Mouse (Mus musculus) heart, postnatal 14 days (tissue): ENCODE data around the gene Stx17. TPM values are rescaled to one million over a fixed set of nuclear protein-coding genes. Genes with fewer than 3 reads are reported as not detected.

ENCODE experiments used
- DNase-seq, 2 experiments: peaks; one replicate each; pipeline ENCODE4 v3.0.0; 2021 to 2022
- intact Hi-C: fragments of 180-260 bp; cut with DNase I; formaldehyde crosslinking; loops from one replicate; pipeline ENCODE4 v1.15.1; 2025
- long read RNA-seq, 2 experiments: library from polyadenylated mRNA; stranded (forward); transcript quantifications; one replicate each; pipeline ENCODE4 v2.0.0; 2021
- total RNA-seq, 2 experiments: library from RNA; stranded (reverse); gene quantifications; 2 replicates each; pipeline ENCODE4 v1.2.3; 2021

The Stx17 gene
- 10 to 100 TPM; 26.5 to 28.0 TPM for total RNA-seq
- long read RNA-seq, experiment 1, full-length matches to known transcripts: 8 of 12 reads
- long read RNA-seq, experiment 1, partial matches to known transcripts: 0 of 12 reads
- long read RNA-seq, experiment 1, other reads (novel, unspliced or antisense): 4 of 12 reads
- long read RNA-seq, experiment 2, full-length matches to known transcripts: 7 of 10 reads
- long read RNA-seq, experiment 2, partial matches to known transcripts: 0 of 10 reads
- long read RNA-seq, experiment 2, other reads (novel, unspliced or antisense): 3 of 10 reads

DNA sequence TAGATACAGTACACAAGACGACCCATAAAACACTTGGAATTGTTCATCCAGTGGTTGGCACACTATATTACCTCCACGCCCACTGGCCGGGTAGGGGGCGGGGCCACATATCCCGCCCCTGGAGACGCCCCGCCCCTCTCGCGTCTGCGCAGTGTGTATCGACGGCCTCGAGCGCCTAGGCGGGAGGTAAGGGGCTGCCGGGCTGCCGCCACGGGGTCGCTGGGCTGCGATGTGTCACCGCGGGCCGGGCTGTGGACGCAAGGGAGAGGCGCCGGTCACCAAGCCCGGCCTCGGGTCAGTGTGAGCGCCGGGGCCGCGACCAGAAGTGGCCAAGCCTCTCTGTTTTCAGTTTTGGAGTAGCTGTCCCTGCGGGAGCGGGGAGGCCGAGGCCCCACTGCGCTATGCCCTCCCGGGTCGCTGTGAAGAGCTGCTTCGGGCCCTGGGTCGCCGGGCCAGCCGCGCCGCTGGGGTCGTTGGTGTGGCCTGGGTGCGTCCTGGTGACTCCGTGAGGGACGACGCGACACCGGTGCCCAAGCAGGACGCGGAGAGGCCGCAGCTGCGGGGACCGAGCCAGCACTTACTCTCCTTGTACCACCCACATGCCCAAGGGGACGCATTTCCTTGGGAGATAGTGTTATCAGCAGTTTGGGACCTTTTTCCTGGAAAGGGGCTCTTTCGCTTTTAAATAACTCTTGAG, at the start of gene Stx17:
Gene Stx17, plus strand, starts transcription at position 143 of the 697 bp plus-strand sequence.
- DNase-seq: peak; percentile 88 to 89
- intact Hi-C loops: loop anchor here (2.0 kb wide), 1 partner anchor 78 kb away; no protein-coding TSS in a partner anchor

- intact Hi-C loops: no loop called here
- peak; percentile 22 to 40 for DNase-seq
Observed at GRCm38 (mm10) chr4:48076693-48077471, 47.8 kb upstream of the Stx17 start.

GRCm38 (mm10) chr4:48078213-48078612, 46.5 kb upstream of the Stx17 start:
- no peak for DNase-seq
- intact Hi-C loops: no loop called here

- intact Hi-C loops: no loop called here
- DNase-seq: no peak
Observed at GRCm38 (mm10) chr4:48079285-48080039, 45.3 kb upstream of the Stx17 start.

GRCm38 (mm10) chr4:48083452-48083851, 41.3 kb upstream of the Stx17 start:
- no peak for DNase-seq
- intact Hi-C loops: no loop called here

DNA sequence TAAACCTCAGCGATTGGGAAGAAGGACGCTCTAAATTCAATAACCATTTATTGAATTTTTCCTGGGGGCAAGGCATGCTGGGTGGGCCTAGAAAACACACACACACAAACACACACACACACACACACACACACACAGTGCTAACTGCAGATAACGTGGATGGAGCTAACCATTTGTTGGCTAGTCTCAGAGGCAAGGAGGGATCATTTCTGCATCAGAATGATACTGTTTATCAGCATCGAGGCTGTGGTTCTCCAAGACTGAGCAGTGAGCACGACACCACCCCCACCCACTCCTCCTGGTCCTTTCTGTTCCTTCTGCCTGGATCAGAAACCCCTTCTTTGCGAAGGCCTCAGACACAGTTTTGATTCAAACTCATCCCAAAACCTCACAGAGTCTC, 38.1 kb upstream of the Stx17 start:
- intact Hi-C loops: no loop called here
- no peak for DNase-seq

DNA sequence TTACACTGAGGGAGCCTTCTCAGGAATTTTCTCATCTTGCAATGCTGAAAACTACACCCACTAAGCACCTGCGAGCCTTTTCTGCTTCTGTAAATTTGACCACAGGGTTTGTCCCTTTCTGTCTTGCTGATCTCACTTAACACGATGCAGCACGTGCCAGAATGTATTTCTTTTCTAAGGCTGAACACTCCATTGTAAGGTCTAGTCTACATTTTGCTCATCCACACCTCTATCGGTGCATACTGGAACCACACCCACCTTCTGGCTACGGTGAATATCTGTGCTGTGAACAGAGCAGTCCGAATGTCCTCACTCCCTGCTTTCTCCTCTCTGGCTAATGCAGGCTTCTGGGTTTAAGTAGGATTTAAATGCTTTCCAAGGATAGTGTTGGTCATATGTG, 37.2 kb upstream of the Stx17 start:
- no peak for DNase-seq
- intact Hi-C loops: no loop called here

DNA sequence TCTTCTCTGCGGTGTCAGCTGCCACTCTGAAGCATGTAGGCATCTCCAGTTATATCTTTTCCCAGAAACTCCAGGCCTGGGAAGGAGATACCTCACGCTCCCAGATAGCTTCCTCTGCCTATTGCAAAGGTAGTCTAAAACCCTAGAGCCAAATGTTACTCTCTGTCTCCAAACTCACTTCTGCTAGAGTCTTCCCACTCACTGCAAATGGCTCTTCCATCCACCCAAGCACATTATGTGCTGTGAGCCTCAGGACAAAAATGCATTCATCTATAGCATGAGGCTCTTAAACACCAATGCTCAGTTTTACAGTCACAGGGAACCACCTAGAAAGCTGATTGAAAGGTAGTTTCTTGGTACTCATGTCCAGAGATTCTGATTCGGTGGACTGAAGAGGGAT, 31.5 kb upstream of the Stx17 start:
- intact Hi-C loops: no loop called here
- no peak for DNase-seq

GRCm38 (mm10) chr4:48100217-48100616, 24.5 kb upstream of the Stx17 start:
- intact Hi-C loops: no loop called here
- DNase-seq: no peak

GRCm38 (mm10) chr4:48101981-48102380, 22.7 kb upstream of the Stx17 start:
- intact Hi-C loops: no loop called here
- no peak for DNase-seq

DNA sequence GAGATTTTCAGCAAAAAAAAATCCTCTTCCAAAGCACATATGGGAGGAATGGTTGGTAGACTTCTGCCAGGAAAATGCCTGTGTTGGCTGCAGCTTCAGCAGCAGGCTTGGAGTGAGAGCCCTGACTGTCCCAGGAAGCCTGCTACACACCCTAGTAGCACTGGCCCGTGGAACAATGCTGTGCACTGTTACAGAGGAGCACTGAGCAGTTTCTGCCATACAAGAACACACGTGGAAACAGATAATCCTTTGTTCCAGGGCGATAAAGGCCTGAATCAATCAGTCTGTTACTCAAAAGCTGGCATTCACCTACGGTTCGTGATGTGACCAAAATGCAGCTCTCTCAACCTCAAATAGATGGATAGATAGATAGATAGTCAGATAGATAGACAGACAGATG, 19.3 kb upstream of the Stx17 start:
- intact Hi-C loops: no loop called here
- DNase-seq: no peak

- intact Hi-C loops: no loop called here
- DNase-seq: no peak
Observed at GRCm38 (mm10) chr4:48107086-48107485, 17.6 kb upstream of the Stx17 start.

- no peak for DNase-seq
- intact Hi-C loops: no loop called here
Observed at GRCm38 (mm10) chr4:48108591-48108990, 16.1 kb upstream of the Stx17 start.

DNA sequence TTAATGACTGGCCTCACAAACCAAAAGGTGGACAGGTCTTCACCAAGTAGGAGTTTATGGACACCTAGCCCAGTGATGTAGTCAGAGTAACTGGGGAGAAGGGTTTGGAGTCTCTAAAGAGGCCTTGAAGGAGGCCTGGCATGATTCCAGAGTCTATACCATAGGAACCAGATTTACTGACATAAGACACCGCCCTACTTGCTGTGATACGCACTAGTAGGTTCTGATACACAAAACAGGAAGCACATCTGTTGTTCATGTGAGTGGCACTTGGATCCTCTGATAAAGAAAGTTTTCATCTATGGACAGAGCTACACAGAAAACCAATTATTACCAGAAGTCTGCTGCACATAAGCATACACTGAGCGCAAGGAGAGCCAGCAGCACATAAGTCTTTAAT, 14.4 kb upstream of the Stx17 start:
- intact Hi-C loops: no loop called here
- no peak for DNase-seq

DNA sequence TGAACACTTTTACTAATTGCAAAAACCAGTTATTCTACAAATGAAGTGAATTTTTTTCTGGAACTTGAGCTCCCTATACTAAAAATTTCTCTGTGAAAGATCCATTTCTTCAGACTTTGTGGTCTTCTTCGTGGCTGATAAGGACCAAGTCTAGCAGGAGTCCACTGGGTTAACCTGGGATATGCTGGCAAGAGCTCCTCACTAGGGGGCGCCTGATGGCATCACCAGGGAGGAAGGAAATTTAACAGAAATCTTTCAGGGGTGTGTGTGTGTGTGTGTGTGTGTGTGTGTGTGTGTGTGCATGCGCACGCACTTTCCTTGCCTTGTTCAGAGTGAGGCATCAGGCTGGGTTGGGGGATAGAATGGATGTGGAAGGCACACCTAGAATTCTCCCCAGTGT, 8.5 kb upstream of the Stx17 start:
- peak; percentile 16 to 17 for DNase-seq
- intact Hi-C loops: no loop called here

GRCm38 (mm10) chr4:48124416-48124772, 321 bp upstream of the Stx17 start:
- DNase-seq: no peak
- intact Hi-C loops: loop anchor here (2.0 kb wide), 1 partner anchor 78 kb away; no protein-coding TSS in a partner anchor

- intact Hi-C loops: no loop called here
- DNase-seq: no peak
Observed at GRCm38 (mm10) chr4:48130314-48130713, 5.6 kb downstream of the Stx17 start.

- intact Hi-C loops: no loop called here
- DNase-seq: no peak
Observed at GRCm38 (mm10) chr4:48131606-48132005, 6.9 kb downstream of the Stx17 start.

GRCm38 (mm10) chr4:48132721-48133120, 8.0 kb downstream of the Stx17 start:
- no peak for DNase-seq
- intact Hi-C loops: no loop called here

- DNase-seq: no peak
- intact Hi-C loops: no loop called here
Observed at GRCm38 (mm10) chr4:48149492-48149891, 24.8 kb downstream of the Stx17 start.

- DNase-seq: no peak
- intact Hi-C loops: no loop called here
Observed at GRCm38 (mm10) chr4:48153229-48153628, 28.5 kb downstream of the Stx17 start.
